Mouse (Mus musculus) neural tube, embryonic 13.5 days (tissue): ENCODE measurements around the gene Vezt. TPM values are rescaled to one million over a fixed set of nuclear protein-coding genes. Genes with fewer than 3 reads are reported as not detected.

Experiments used
- ATAC-seq: fragments of 200-750 bp; cut with Nextera tagmentation; 2 replicates; pipeline ENCODE4 v1.8.0; 2017; ENCODE audit warnings: low read depth, mild to moderate bottlenecking, moderate TSS enrichment, moderate library complexity
- H3K27ac ChIP-seq: fragments of 300-500 bp; sonication (generic); replicated peaks from 2 replicates; pipeline ENCODE4 v1.5.1; 2015; ENCODE audit warnings: moderate library complexity, mild to moderate bottlenecking, inconsistent platforms
- H3K27me3 ChIP-seq: fragments of 300-500 bp; sonication (generic); 2 replicates; pipeline ENCODE4 v1.6.1; 2015; ENCODE audit warnings: mild to moderate bottlenecking, inconsistent platforms
- H3K36me3 ChIP-seq: fragments of 300-500 bp; sonication (generic); 2 replicates; pipeline ENCODE4 v1.6.1; 2015; ENCODE audit warnings: mild to moderate bottlenecking, inconsistent platforms
- H3K4me1 ChIP-seq: fragments of 300-500 bp; sonication (generic); replicated peaks from 2 replicates; pipeline ENCODE4 v1.6.1; 2015; ENCODE audit warnings: inconsistent platforms
- H3K4me2 ChIP-seq: fragments of 300-500 bp; sonication (generic); 2 replicates; pipeline ENCODE4 v1.6.1; 2015; ENCODE audit warnings: inconsistent platforms, mild to moderate bottlenecking, moderate library complexity
- H3K4me3 ChIP-seq: fragments of 300-500 bp; sonication (generic); 2 replicates; pipeline ENCODE4 v1.5.1; 2015; ENCODE audit warnings: mild to moderate bottlenecking, inconsistent platforms
- H3K9ac ChIP-seq: fragments of 300-500 bp; sonication (generic); 2 replicates; pipeline ENCODE4 v1.6.1; 2015; ENCODE audit warnings: moderate library complexity, mild to moderate bottlenecking, inconsistent platforms
- H3K9me3 ChIP-seq: fragments of 300-500 bp; sonication (generic); 2 replicates; pipeline ENCODE4 v1.6.1; 2016; ENCODE audit warnings: inconsistent platforms
- WGBS: fragments of 180-500 bp; shearing (Covaris S2); methylation state at CpG from one replicate; pipeline ENCODE4 v1.1.7; 2015; 5-methylcytosine and 5-hydroxymethylcytosine counted together
- polyA plus RNA-seq: library from polyadenylated mRNA; unstranded; fragments of >200 nt; fragmentation: Nextera tagmentation; extraction: Ambion mirVana; gene quantifications from 2 replicates; pipeline ENCODE4 v1.2.1, GENCODE M21; 2015

Vezt gene
- polyA plus RNA-seq: 49.9 and 61.0 TPM in 2 replicates

DNA sequence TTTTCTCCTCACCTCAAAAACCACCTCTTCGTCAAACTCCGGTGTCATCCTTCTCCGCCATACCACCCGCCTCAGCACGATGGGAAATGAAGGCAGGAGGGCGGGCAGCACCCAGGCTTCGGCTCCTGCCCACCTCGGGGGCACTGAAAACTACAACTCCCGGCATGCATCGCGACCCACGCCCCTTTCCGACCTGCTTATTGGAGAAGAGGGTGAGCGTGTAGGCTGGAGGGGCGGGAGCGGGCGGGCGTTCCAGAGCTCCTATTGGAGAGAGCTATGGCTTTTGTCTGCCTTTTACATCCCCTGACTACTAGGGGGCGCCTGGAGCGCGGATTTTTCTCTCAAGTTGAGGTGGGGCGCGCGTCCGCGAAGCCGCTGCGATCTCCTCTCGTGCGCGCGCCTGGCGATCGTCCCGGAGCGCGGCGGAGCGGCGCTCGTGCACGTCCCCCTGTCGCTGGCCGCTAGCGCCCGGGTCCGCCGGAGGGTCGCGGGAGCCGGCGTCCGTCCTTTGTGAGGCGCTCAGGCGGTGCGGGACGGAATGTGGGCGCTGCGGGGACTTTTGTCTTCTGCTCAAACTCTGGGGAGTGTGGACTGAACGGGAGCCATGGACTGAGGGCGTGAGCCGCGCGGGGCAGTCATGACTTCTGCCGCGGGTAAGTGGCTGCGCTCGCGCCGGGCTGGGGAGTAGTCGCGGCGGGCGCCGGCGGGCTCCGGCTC, at the start of gene Vezt, which contains the start of gene Fgd6:
Gene Vezt, minus strand, starts transcription at position 160 of the 717 bp plus-strand sequence.
Gene Fgd6, plus strand, starts transcription at position 344 of the 717 bp plus-strand sequence.
- H3K27me3 ChIP-seq: no peaks in the 10 kb centered on the region
- peak within 1 kb of the TSS; percentile 69 for H3K4me2 ChIP-seq
- H3K4me1 ChIP-seq: peaks cover 45% of the 10 kb centered on the region
- no peaks in the 10 kb centered on the region; the same call in 1 of the 2 replicates for H3K36me3 ChIP-seq
- WGBS: under 1% methylated on average over 77 of the region's 77 CpGs
- ATAC-seq: peak; percentile 99
- H3K4me3 ChIP-seq: peak within 1 kb of the TSS; percentile 80
- peak within 1 kb of the TSS; percentile 93 for H3K9ac ChIP-seq
- H3K27ac ChIP-seq: peak within 1 kb of the TSS; percentile 85
- no peaks in the 10 kb centered on the region for H3K9me3 ChIP-seq

DNA sequence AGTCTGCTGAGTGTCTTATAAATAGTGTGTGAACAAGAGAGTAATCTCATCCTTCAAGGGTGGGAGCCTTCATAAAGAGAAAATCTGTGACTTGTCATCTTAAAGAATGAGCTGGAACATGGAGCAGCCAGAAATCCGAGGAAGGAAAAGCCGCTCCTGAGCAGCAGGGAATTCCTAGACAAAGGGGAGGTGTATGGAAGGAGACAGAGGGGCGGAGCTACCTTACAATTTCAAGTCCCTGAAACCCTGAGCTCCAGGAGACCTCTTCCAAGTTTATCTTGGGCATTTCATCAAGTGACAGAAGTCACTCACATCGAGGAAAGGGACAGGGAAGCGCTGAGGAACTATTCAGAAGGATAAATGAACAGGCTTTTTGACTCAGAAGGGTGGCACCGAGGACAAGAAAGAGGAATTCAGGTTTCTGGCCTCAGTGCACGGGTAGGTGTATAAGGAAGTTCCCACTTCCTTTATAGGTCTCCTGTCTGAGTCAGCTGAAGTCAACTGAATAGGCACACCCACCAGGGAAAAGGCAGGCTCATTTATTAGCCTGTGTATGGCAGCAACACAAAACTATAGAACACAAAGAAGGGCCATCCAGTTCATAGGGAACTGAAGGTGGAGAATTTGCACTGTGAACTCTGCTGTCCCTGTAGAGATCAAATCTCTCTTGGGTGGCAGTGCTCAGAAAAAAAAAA, 46.6 kb upstream of the Vezt start:
- H3K4me1 ChIP-seq: peaks cover 12% of the 10 kb centered on the region
- no peak overlapping the region for H3K4me2 ChIP-seq
- ATAC-seq: no peak
- 53% methylated on average over 7 of the region's 7 CpGs for WGBS
- no peaks in the 10 kb centered on the region for H3K9me3 ChIP-seq
- H3K9ac ChIP-seq: no peak overlapping the region
- no peaks in the 10 kb centered on the region for H3K36me3 ChIP-seq
- H3K27ac ChIP-seq: no peak overlapping the region; the same call in 1 of the 2 replicates
- no peak overlapping the region for H3K4me3 ChIP-seq
- H3K27me3 ChIP-seq: no peaks in the 10 kb centered on the region

- Histone ChIP-seq H3K9ac (no peak overlapping the region), H3K27me3 (no peaks in the 10 kb centered on the region), H3K9me3 (no peaks in the 10 kb centered on the region), H3K4me2 (no peak overlapping the region), H3K36me3 (no peaks in the 10 kb centered on the region), H3K27ac (no peak overlapping the region), H3K4me3 (no peak overlapping the region), H3K4me1 (peaks cover 15% of the 10 kb centered on the region)
- no peak for ATAC-seq
- 73% methylated on average over 3 of the region's 3 CpGs for WGBS
Observed at GRCm38 (mm10) chr10:94080740-94081139, 45.1 kb upstream of the Vezt start.

GRCm38 (mm10) chr10:94076966-94077825, 41.6 kb upstream of the Vezt start:
- Histone ChIP-seq H3K36me3 (no peaks in the 10 kb centered on the region; the same call in 1 of the 2 replicates), H3K27ac (peak overlapping the region; percentile 59), H3K9me3 (no peaks in the 10 kb centered on the region), H3K4me1 (peaks cover 21% of the 10 kb centered on the region), H3K27me3 (no peaks in the 10 kb centered on the region), H3K4me2 (no peak overlapping the region), H3K9ac (no peak overlapping the region), H3K4me3 (no peak overlapping the region)
- WGBS: 68% methylated on average over 14 of the region's 14 CpGs
- no peak for ATAC-seq

DNA sequence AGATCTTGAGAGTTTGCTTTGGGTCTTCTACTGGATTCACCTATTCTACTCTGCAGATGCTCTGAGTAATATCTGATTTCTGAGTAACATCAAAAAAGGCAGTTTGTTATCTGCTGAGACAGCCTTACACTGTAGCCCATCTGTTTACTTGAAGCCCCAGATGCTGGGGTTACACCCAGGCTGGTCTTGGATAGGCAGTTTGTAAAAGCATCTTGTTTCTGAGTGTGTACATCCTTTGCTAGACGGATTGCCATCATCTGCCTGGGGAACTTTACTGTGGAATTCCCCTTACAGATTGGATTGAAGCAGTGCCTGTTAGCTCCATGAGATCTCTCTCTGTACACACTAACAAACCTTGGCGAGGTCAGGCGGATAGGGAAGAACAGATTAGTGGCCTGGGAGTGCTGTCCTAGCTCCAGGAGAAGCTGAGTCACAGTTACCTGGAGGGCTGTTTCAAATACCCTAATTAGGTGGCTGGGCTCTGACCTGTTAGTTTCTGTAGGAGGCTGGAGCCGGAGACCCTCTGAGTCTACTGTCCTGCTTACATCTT, 37.4 kb upstream of the Vezt start:
- Histone ChIP-seq H3K36me3 (no peaks in the 10 kb centered on the region; the same call in 1 of the 2 replicates), H3K27ac (peak overlapping the region; percentile 56; the same call in 1 of the 2 replicates), H3K4me1 (peaks cover 22% of the 10 kb centered on the region), H3K9ac (no peak overlapping the region), H3K4me2 (no peak overlapping the region), H3K4me3 (no peak overlapping the region), H3K9me3 (no peaks in the 10 kb centered on the region), H3K27me3 (no peaks in the 10 kb centered on the region)
- no peak for ATAC-seq
- WGBS: 86% methylated on average over 4 of the region's 4 CpGs

GRCm38 (mm10) chr10:94072261-94072915, 36.8 kb upstream of the Vezt start:
- Histone ChIP-seq H3K27ac (peak overlapping the region; percentile 56; the same call in 1 of the 2 replicates), H3K36me3 (no peaks in the 10 kb centered on the region; the same call in 1 of the 2 replicates), H3K9ac (no peak overlapping the region), H3K9me3 (no peaks in the 10 kb centered on the region), H3K27me3 (no peaks in the 10 kb centered on the region), H3K4me2 (no peak overlapping the region), H3K4me1 (peaks cover 19% of the 10 kb centered on the region), H3K4me3 (no peak overlapping the region)
- 65% methylated on average over 10 of the region's 10 CpGs for WGBS
- ATAC-seq: no peak

DNA sequence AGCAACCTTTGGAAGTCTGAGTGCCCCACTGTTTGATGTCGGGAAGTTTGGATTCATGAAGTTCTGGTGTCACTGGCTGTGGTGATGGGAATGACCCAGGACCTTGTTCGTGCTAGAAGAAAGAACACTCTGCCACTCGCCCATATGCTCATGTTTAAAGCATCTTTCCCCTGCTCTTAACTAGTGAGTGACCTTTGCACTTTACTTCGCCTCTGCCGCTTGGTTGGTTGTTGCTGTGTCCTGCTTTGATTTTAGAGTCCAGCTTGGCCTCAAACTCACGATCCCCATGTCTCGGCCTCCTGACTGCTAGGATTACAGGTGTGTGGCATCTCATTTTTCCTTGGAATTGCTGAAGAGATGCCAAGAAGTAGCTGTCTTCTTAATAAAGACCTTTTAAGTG, 36.0 kb upstream of the Vezt start:
- no peaks in the 10 kb centered on the region; the same call in 1 of the 2 replicates for H3K36me3 ChIP-seq
- 88% methylated on average over 7 of the region's 7 CpGs for WGBS

DNA sequence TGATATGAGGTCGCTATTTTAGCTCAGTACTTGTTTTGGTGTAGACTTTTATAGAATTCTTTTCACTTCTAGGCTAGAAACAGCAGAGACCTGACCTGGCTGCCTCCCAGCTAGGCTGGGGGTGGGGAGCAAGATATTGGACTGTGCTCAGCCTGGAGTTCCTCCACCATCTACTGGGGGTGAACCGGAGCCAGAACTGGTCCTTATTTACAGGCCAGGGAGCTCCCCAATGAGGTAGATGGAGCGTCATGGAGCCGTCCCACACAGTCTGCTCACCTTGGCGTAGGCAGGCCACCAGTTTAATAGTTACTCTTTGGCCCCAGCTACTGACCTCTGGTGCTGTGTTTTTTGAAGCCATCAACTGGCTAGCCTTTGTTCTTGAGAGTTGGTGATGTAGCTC, 33.1 kb upstream of the Vezt start:
- ATAC-seq: no peak
- no peaks in the 10 kb centered on the region for H3K9me3 ChIP-seq

More for the DNA sequence above, 36.0 kb upstream of the Vezt start:
- no peak for ATAC-seq
- Histone ChIP-seq H3K9ac (no peak overlapping the region), H3K9me3 (no peaks in the 10 kb centered on the region), H3K27me3 (no peaks in the 10 kb centered on the region), H3K4me3 (no peak overlapping the region), H3K4me1 (peaks cover 13% of the 10 kb centered on the region), H3K4me2 (no peak overlapping the region), H3K27ac (no peak overlapping the region)

DNA sequence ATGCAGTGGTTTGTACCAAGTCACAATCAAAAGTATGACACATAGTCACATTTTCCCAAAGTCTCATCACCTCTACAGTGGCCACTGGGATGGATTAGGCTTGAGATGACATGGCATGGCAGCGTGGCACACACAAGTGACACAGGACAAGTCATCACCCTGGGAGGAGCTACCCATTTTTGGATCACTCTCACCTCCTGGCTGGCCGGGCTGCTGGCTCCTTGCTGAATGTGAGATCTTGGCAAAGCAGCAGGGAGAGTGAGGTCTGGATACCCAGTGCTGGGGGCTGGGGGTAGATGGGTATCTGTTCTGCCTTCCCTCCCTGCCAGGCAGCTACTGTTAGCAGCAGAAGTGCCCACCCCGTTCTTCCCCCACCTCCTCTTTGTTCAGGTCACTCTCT, 31.3 kb upstream of the Vezt start:
- Histone ChIP-seq H3K36me3 (no peaks in the 10 kb centered on the region), H3K27me3 (no peaks in the 10 kb centered on the region), H3K27ac (no peak overlapping the region), H3K4me2 (no peak overlapping the region), H3K4me3 (no peak overlapping the region), H3K9me3 (no peaks in the 10 kb centered on the region), H3K4me1 (no peaks in the 10 kb centered on the region; the same call in 1 of the 2 replicates), H3K9ac (no peak overlapping the region)
- WGBS: 71% methylated on average over 3 of the region's 3 CpGs
- ATAC-seq: no peak

More for the DNA sequence above, 33.1 kb upstream of the Vezt start:
- Histone ChIP-seq H3K36me3 (no peaks in the 10 kb centered on the region), H3K27ac (no peak overlapping the region), H3K4me3 (no peak overlapping the region), H3K9ac (no peak overlapping the region), H3K4me1 (peaks cover 13% of the 10 kb centered on the region), H3K4me2 (no peak overlapping the region), H3K27me3 (no peaks in the 10 kb centered on the region)
- 88% methylated on average over 5 of the region's 5 CpGs for WGBS

GRCm38 (mm10) chr10:94062357-94062756, 26.7 kb upstream of the Vezt start:
- H3K9me3 ChIP-seq: no peaks in the 10 kb centered on the region
- no peaks in the 10 kb centered on the region for H3K36me3 ChIP-seq
- no peak overlapping the region for H3K9ac ChIP-seq
- no peak overlapping the region for H3K4me2 ChIP-seq
- no peak for ATAC-seq
- WGBS: 81% methylated on average over 5 of the region's 5 CpGs
- H3K27ac ChIP-seq: no peak overlapping the region
- no peak overlapping the region for H3K4me3 ChIP-seq
- no peaks in the 10 kb centered on the region for H3K27me3 ChIP-seq
- 0 out of 2 replicates have a peak, but pooled peaks cover 8% of the 10 kb centered on the region for H3K4me1 ChIP-seq

GRCm38 (mm10) chr10:94060190-94060589, 24.6 kb upstream of the Vezt start:
- WGBS: 69% methylated on average over 8 of the region's 8 CpGs
- H3K27me3 ChIP-seq: no peaks in the 10 kb centered on the region
- ATAC-seq: no peak

More at GRCm38 (mm10) chr10:94060190-94060589, 24.6 kb upstream of the Vezt start:
- Histone ChIP-seq H3K9me3 (no peaks in the 10 kb centered on the region), H3K9ac (no peak overlapping the region), H3K36me3 (no peaks in the 10 kb centered on the region), H3K4me2 (no peak overlapping the region), H3K4me3 (no peak overlapping the region), H3K4me1 (0 out of 2 replicates have a peak, but pooled peaks cover 12% of the 10 kb centered on the region), H3K27ac (no peak overlapping the region)
